Mouse (Mus musculus) G1E-ER4 (cell line): ENCODE data around the gene Il2ra. TPM values are rescaled to one million over a fixed set of nuclear protein-coding genes. Genes with fewer than 3 reads are reported as not detected.

Source experiments
- GATA1 ChIP-seq: IDR thresholded peaks from one replicate; pipeline ENCODE4 v1.8.0; 2012; ENCODE audit warnings: low read length, inconsistent platforms
- polyA plus RNA-seq: library from polyadenylated mRNA; stranded (reverse); fragments of >175 nt; gene quantifications from 2 replicates; pipeline ENCODE4 v1.2.3, GENCODE M21; 2012

The Il2ra gene
- polyA plus RNA-seq, result not detected in 2 replicates

GRCm38 (mm10) chr2:11642451-11642941 is at the start of gene Il2ra:
Gene Il2ra, plus strand, starts transcription at chr2:11642807.
- no peak for TF ChIP-seq GATA1

GRCm38 (mm10) chr2:11596690-11597089 is 45.9 kb upstream of the Il2ra start:
- no peak for TF ChIP-seq GATA1

- no peak for TF ChIP-seq GATA1
Observed at GRCm38 (mm10) chr2:11597906-11598305, 44.7 kb upstream of the Il2ra start.

- TF ChIP-seq GATA1, result no peak
Observed at GRCm38 (mm10) chr2:11601795-11602194, 40.8 kb upstream of the Il2ra start.

- no peak for TF ChIP-seq GATA1
Observed at GRCm38 (mm10) chr2:11602506-11603489, 39.8 kb upstream of the Il2ra start.

GRCm38 (mm10) chr2:11604053-11604452 is 38.6 kb upstream of the Il2ra start, which contains the start of gene Rbm17:
Gene Rbm17, minus strand, starts transcription at chr2:11604153.
- TF ChIP-seq GATA1, result no peak

GRCm38 (mm10) chr2:11604911-11605310 is 37.7 kb upstream of the Il2ra start:
- TF ChIP-seq GATA1, result no peak

GRCm38 (mm10) chr2:11616846-11617245 is 25.8 kb upstream of the Il2ra start:
- no peak for TF ChIP-seq GATA1

GRCm38 (mm10) chr2:11619598-11619997 is 23.0 kb upstream of the Il2ra start:
- no peak for TF ChIP-seq GATA1

GRCm38 (mm10) chr2:11623173-11623572 is 19.4 kb upstream of the Il2ra start:
- no peak for TF ChIP-seq GATA1

- no peak for TF ChIP-seq GATA1
Observed at GRCm38 (mm10) chr2:11623726-11624125, 18.9 kb upstream of the Il2ra start.

GRCm38 (mm10) chr2:11625890-11626289 is 16.7 kb upstream of the Il2ra start, which contains the start of gene Gm17490:
Gene Gm17490, minus strand, starts transcription at chr2:11626264.
- TF ChIP-seq GATA1, result no peak

GRCm38 (mm10) chr2:11635035-11635434 is 7.6 kb upstream of the Il2ra start:
- no peak for TF ChIP-seq GATA1

- no peak for TF ChIP-seq GATA1
Observed at GRCm38 (mm10) chr2:11635471-11636137, 7.0 kb upstream of the Il2ra start.

GRCm38 (mm10) chr2:11636138-11636480 is 6.5 kb upstream of the Il2ra start:
- no peak for TF ChIP-seq GATA1

GRCm38 (mm10) chr2:11637115-11637514 is 5.5 kb upstream of the Il2ra start:
- TF ChIP-seq GATA1, result no peak
